Mouse (Mus musculus) megakaryocyte, embryonic 14.5 days (primary cell): ENCODE data around the gene Mgat1. TPM values are rescaled to one million over a fixed set of nuclear protein-coding genes. Genes with fewer than 3 reads are reported as not detected.
"Not testable (repeated sequence)": the region's sequence is repeated elsewhere in the genome, so short reads cannot be mapped to it uniquely, and the experiment has no call there.

Experiments used
- H3K27me3 ChIP-seq: replicated peaks from 2 replicates; pipeline ENCODE3; 2012; ENCODE audit warnings: inconsistent platforms
- H3K36me3 ChIP-seq: replicated peaks from 2 replicates; pipeline ENCODE3; 2012; ENCODE audit warnings: low read length, inconsistent platforms, mixed read lengths
- H3K4me1 ChIP-seq: 2 replicates; pipeline ENCODE4 v1.6.1; 2012; ENCODE audit warnings: inconsistent platforms
- H3K4me3 ChIP-seq: replicated peaks from 2 replicates; pipeline ENCODE3; 2012; ENCODE audit warnings: moderate library complexity, mild to moderate bottlenecking, inconsistent platforms
- H3K9me3 ChIP-seq: 2 replicates; pipeline ENCODE4 v1.6.1; 2012; ENCODE audit warnings: inconsistent platforms
- FLI1 ChIP-seq: IDR thresholded peaks from 2 replicates; pipeline ENCODE4 v1.6.1; 2012; ENCODE audit warnings: low read length, inconsistent platforms, mixed read lengths
- GATA1 ChIP-seq: IDR thresholded peaks from 3 replicates; pipeline ENCODE4 v1.6.1; 2012; ENCODE audit warnings: mixed read lengths, low read length, inconsistent platforms, borderline replicate concordance
- polyA plus RNA-seq: library from polyadenylated mRNA; stranded (reverse); fragments of >175 nt; gene quantifications from 2 replicates; pipeline ENCODE4 v1.2.3, GENCODE M21; 2012; ENCODE audit warnings: low replicate concordance; ENCODE audit not compliant: insufficient read depth

Mgat1 gene
- polyA plus RNA-seq, 1 experiment: 64.1 TPM

GRCm38 (mm10) chr11:49271334-49271733, 27.3 kb downstream of the Mgat1 start:
- no peak overlapping the region for H3K4me3 ChIP-seq
- H3K27me3 ChIP-seq: no peaks in the 10 kb centered on the region
- H3K4me1 ChIP-seq: peaks cover 64% of the 10 kb centered on the region
- no peak for TF ChIP-seq GATA1
- TF ChIP-seq FLI1: no peak
- no peaks in the 10 kb centered on the region for H3K9me3 ChIP-seq
- H3K36me3 ChIP-seq: peaks cover 25% of the 10 kb centered on the region

- H3K9me3 ChIP-seq: no peaks in the 10 kb centered on the region
- peaks cover 8% of the 10 kb centered on the region for H3K36me3 ChIP-seq
- TF ChIP-seq FLI1 (no peak), GATA1 (no peak)
- no peaks in the 10 kb centered on the region for H3K27me3 ChIP-seq
- no peak overlapping the region for H3K4me3 ChIP-seq
- H3K4me1 ChIP-seq: peaks cover 55% of the 10 kb centered on the region
These were observed 30.0 kb downstream of the Mgat1 start for GRCm38 (mm10) chr11:49273834-49274519.

- H3K36me3 ChIP-seq: peaks cover 8% of the 10 kb centered on the region
- peaks cover 34% of the 10 kb centered on the region for H3K4me1 ChIP-seq
- H3K9me3 ChIP-seq: no peaks in the 10 kb centered on the region
- no peaks in the 10 kb centered on the region for H3K27me3 ChIP-seq
- no peak for TF ChIP-seq GATA1
- no peak for TF ChIP-seq FLI1
- H3K4me3 ChIP-seq: no peak within 1 kb of the TSS
These were observed 34.2 kb downstream of the Mgat1 start, which contains the start of gene Olfr1393 for GRCm38 (mm10) chr11:49278222-49278621. TSS of gene Olfr1393 (plus strand) at chr11:49278304.

GRCm38 (mm10) chr11:49284982-49285381, 41.0 kb downstream of the Mgat1 start, which contains the start of gene Olfr1392:
TSS of gene Olfr1392 (plus strand) at chr11:49285282.
- H3K4me3 ChIP-seq, H3K9me3 ChIP-seq, H3K27me3 ChIP-seq: not testable (repeated sequence)
- peaks cover 11% of the 10 kb centered on the region for H3K36me3 ChIP-seq
- peaks cover 15% of the 10 kb centered on the region; the same call in 1 of the 2 replicates for H3K4me1 ChIP-seq

- no peaks in the 10 kb centered on the region for H3K27me3 ChIP-seq
- H3K9me3 ChIP-seq: peaks cover 5% of the 10 kb centered on the region
- TF ChIP-seq FLI1: no peak
- TF ChIP-seq GATA1: no peak
- no peak overlapping the region for H3K4me3 ChIP-seq
- peaks cover 15% of the 10 kb centered on the region; the same call in 1 of the 2 replicates for H3K4me1 ChIP-seq
- H3K36me3 ChIP-seq: peaks cover 11% of the 10 kb centered on the region
These were observed 43.3 kb downstream of the Mgat1 start for GRCm38 (mm10) chr11:49287251-49287650.

GRCm38 (mm10) chr11:49292777-49293176, 48.8 kb downstream of the Mgat1 start:
- no peak overlapping the region for H3K4me3 ChIP-seq
- no peaks in the 10 kb centered on the region for H3K27me3 ChIP-seq
- H3K36me3 ChIP-seq: no peaks in the 10 kb centered on the region
- TF ChIP-seq GATA1 (no peak), FLI1 (no peak)
- no peaks in the 10 kb centered on the region for H3K9me3 ChIP-seq
- peaks cover 19% of the 10 kb centered on the region for H3K4me1 ChIP-seq

- TF ChIP-seq GATA1 (no peak), FLI1 (no peak)
- peaks cover 13% of the 10 kb centered on the region; the same call in 1 of the 2 replicates for H3K9me3 ChIP-seq
- H3K27me3 ChIP-seq: no peaks in the 10 kb centered on the region
- peaks cover 7% of the 10 kb centered on the region for H3K4me1 ChIP-seq
- H3K4me3 ChIP-seq: no peak within 1 kb of the TSS
- H3K36me3 ChIP-seq: no peaks in the 10 kb centered on the region
These were observed 60.5 kb downstream of the Mgat1 start, which contains the start of gene Olfr10 for GRCm38 (mm10) chr11:49304441-49304840. TSS of gene Olfr10 (plus strand) at chr11:49304741.

- H3K4me3 ChIP-seq, H3K36me3 ChIP-seq, H3K27me3 ChIP-seq, H3K4me1 ChIP-seq: not testable (repeated sequence)
- peaks cover 13% of the 10 kb centered on the region; the same call in 1 of the 2 replicates for H3K9me3 ChIP-seq
These were observed 64.6 kb downstream of the Mgat1 start for GRCm38 (mm10) chr11:49308547-49308946.

Other genes with a start within 250 kb of the Mgat1 start
- gene 9930111J21Rik2, start 192.9 kb upstream of the Mgat1 start, polyA plus RNA-seq: 0.57 TPM in 1 of 2 replicates, not detected in the other
- gene Tgtp2, start 180.0 kb upstream of the Mgat1 start, polyA plus RNA-seq: 0.45 TPM in 1 of 2 replicates, not detected in the other
- gene Ifi47, start 167.6 kb upstream of the Mgat1 start, polyA plus RNA-seq: 6.0 and 6.4 TPM in 2 replicates
- gene Olfr1396, start 129.3 kb upstream of the Mgat1 start, polyA plus RNA-seq: not detected in 2 replicates
- not detected in 2 replicates for gene Olfr1395, start 101.9 kb upstream of the Mgat1 start, polyA plus RNA-seq
- gene Olfr1394, start 89.8 kb upstream of the Mgat1 start, polyA plus RNA-seq: not detected in 2 replicates
- 7.0 and 7.1 TPM in 2 replicates for gene Btnl9, start 57.0 kb upstream of the Mgat1 start, polyA plus RNA-seq
- gene Zfp62, start 40.9 kb upstream of the Mgat1 start, polyA plus RNA-seq: 1.5 TPM in 1 of 2 replicates, not detected in the other
- gene Olfr1393, start 34.1 kb downstream of the Mgat1 start, polyA plus RNA-seq: not detected in 2 replicates
- not detected in 2 replicates for gene Olfr1392, start 41.1 kb downstream of the Mgat1 start, polyA plus RNA-seq
- not detected in 2 replicates for gene Olfr10, start 60.5 kb downstream of the Mgat1 start, polyA plus RNA-seq
- gene Olfr1391, start 78.6 kb downstream of the Mgat1 start, polyA plus RNA-seq: not detected in 2 replicates
- gene Olfr1390, start 91.0 kb downstream of the Mgat1 start, polyA plus RNA-seq: not detected in 2 replicates
- gene Olfr1389, start 178.9 kb downstream of the Mgat1 start, polyA plus RNA-seq: 0.58 TPM in 1 of 2 replicates, not detected in the other
- not detected in 2 replicates for gene Olfr1388, start 192.4 kb downstream of the Mgat1 start, polyA plus RNA-seq
- gene Olfr1387, start 211.2 kb downstream of the Mgat1 start, polyA plus RNA-seq: not detected in 2 replicates
- not detected in 2 replicates for gene Olfr1386, start 220.9 kb downstream of the Mgat1 start, polyA plus RNA-seq
- gene Olfr1385, start 244.9 kb downstream of the Mgat1 start, polyA plus RNA-seq: 0.06 TPM in 1 of 2 replicates, not detected in the other